Mouse (Mus musculus) lung, adult 10 weeks (tissue): ENCODE data around the gene Vwa5b2. TPM values are rescaled to one million over a fixed set of nuclear protein-coding genes. Genes with fewer than 3 reads are reported as not detected.

Experiments
- polyA plus RNA-seq: library from polyadenylated mRNA; stranded (reverse); fragments of 350-450 nt; fragmentation: Illumina TruSeq; extraction: RNeasy Lipid Tissue Mini Kit (QIAGEN cat#74804); gene quantifications from one replicate; pipeline ENCODE4 v1.2.3, GENCODE M21; 2014; ENCODE audit warnings: low read depth, low replicate concordance; ENCODE audit not compliant: insufficient read depth

The Vwa5b2 gene
- not detected for polyA plus RNA-seq

GRCm38 (mm10) chr16:20589366-20589938 is at the start of gene Vwa5b2:
Vwa5b2 (plus strand) TSS chr16:20589471.

GRCm38 (mm10) chr16:20548096-20548948 is 40.9 kb upstream of the Vwa5b2 start, which contains the start of gene Abcf3:
Abcf3 (plus strand) TSS chr16:20548577.

GRCm38 (mm10) chr16:20611357-20612227 is 22.3 kb downstream of the Vwa5b2 start, which contains the start of the genes Eef1akmt4, Gm49333 and Alg3:
Eef1akmt4 (plus strand) TSS chr16:20611593.
Gm49333 (plus strand) TSS chr16:20611610.
Alg3 (minus strand) TSS chr16:20611735.

GRCm38 (mm10) chr16:20621191-20621990 is 32.1 kb downstream of the Vwa5b2 start, which contains the start of gene Camk2n2:
Camk2n2 (minus strand) TSS chr16:20621287.

GRCm38 (mm10) chr16:20629731-20630634 is 40.7 kb downstream of the Vwa5b2 start, which contains the start of gene Ece2:
Ece2 (plus strand) TSS chr16:20629828.

GRCm38 (mm10) chr16:20651076-20651946 is 62.0 kb downstream of the Vwa5b2 start, which contains the start of gene Psmd2:
Psmd2 (plus strand) TSS chr16:20651652.

Other genes with a start within 250 kb of the Vwa5b2 start
- gene Abcc5, start 163.1 kb upstream of the Vwa5b2 start, polyA plus RNA-seq: 26.6 TPM
- 43.4 TPM for gene Eif2b5, start 90.7 kb upstream of the Vwa5b2 start, polyA plus RNA-seq
- 7.2 TPM for gene Dvl3, start 72.5 kb upstream of the Vwa5b2 start, polyA plus RNA-seq
- gene Ap2m1, start 54.0 kb upstream of the Vwa5b2 start, polyA plus RNA-seq: 172 TPM
- gene Abcf3, start 40.9 kb upstream of the Vwa5b2 start, polyA plus RNA-seq: 29.9 TPM
- 7.8 TPM for gene Eef1akmt4, start 22.1 kb downstream of the Vwa5b2 start, polyA plus RNA-seq
- gene Gm49333, start 22.1 kb downstream of the Vwa5b2 start, polyA plus RNA-seq: not detected
- gene Alg3, start 22.3 kb downstream of the Vwa5b2 start, polyA plus RNA-seq: 9.9 TPM
- 2.6 TPM for gene Camk2n2, start 31.8 kb downstream of the Vwa5b2 start, polyA plus RNA-seq
- gene Ece2, start 40.4 kb downstream of the Vwa5b2 start, polyA plus RNA-seq: 0.23 TPM
- 87.1 TPM for gene Psmd2, start 62.2 kb downstream of the Vwa5b2 start, polyA plus RNA-seq
- gene Eif4g1, start 78.8 kb downstream of the Vwa5b2 start, polyA plus RNA-seq: 71.2 TPM
- gene Fam131a, start 103.8 kb downstream of the Vwa5b2 start, polyA plus RNA-seq: 12.6 TPM
- gene Polr2h, start 128.2 kb downstream of the Vwa5b2 start, polyA plus RNA-seq: 25.3 TPM
- 2.4 TPM for gene Clcn2, start 128.3 kb downstream of the Vwa5b2 start, polyA plus RNA-seq
- 1.4 TPM for gene Chrd, start 143.7 kb downstream of the Vwa5b2 start, polyA plus RNA-seq
- gene Thpo, start 145.0 kb downstream of the Vwa5b2 start, polyA plus RNA-seq: 0.50 TPM